Mouse (Mus musculus) heart, postnatal 10 days (tissue): ENCODE measurements at regions not wholly inside any gene's neighbourhood (a gene's known extent, or its start where the extent isn't known, plus 50 kb on each side); places are given as distances from the start of the nearest gene placed in this dataset.

Experiments
- DNase-seq, 2 experiments: peaks; one replicate each; pipeline ENCODE4 v3.0.0; 2021
- intact Hi-C: fragments of 180-260 bp; cut with DNase I; formaldehyde crosslinking; loops from one replicate; pipeline ENCODE4 v1.15.1; 2025

- DNase-seq, result no peak
- intact Hi-C loops, result no loop called here
Observed at GRCm38 (mm10) chr9:57325962-57326361, 63.5 kb upstream of the 1700017B05Rik start.

GRCm38 (mm10) chr9:57319009-57319408 is 56.6 kb upstream of the 1700017B05Rik start:
- DNase-seq, result no peak
- intact Hi-C loops, result no loop called here

GRCm38 (mm10) chr9:57317531-57318201 is 55.3 kb upstream of the 1700017B05Rik start:
- intact Hi-C loops, result no loop called here
- DNase-seq, result peak; percentile 17 to 38

GRCm38 (mm10) chr9:57315032-57315660 is 52.7 kb upstream of the 1700017B05Rik start:
- intact Hi-C loops, result no loop called here
- DNase-seq, result no peak

GRCm38 (mm10) chr9:57313876-57314275 is 51.5 kb upstream of the 1700017B05Rik start:
- intact Hi-C loops, result no loop called here

GRCm38 (mm10) chr9:57312521-57312920 is 50.1 kb upstream of the 1700017B05Rik start:
- no peak for DNase-seq
- intact Hi-C loops, result no loop called here

More at GRCm38 (mm10) chr9:57313876-57314275, 51.5 kb upstream of the 1700017B05Rik start:
- no peak for DNase-seq
